Mouse (Mus musculus) hindbrain, embryonic 14.5 days (tissue): Measurements from ENCODE around the gene Polr3a. TPM values are rescaled to one million over a fixed set of nuclear protein-coding genes. Genes with fewer than 3 reads are reported as not detected.

Source experiments
- ATAC-seq: fragments of 200-750 bp; cut with Nextera tagmentation; 2 replicates; pipeline ENCODE4 v1.8.0; 2017; ENCODE audit warnings: moderate number of reproducible peaks, mild to moderate bottlenecking, moderate TSS enrichment, moderate library complexity; ENCODE audit not compliant: low FRiP score
- DNase-seq: peaks from one replicate; pipeline ENCODE4 v3.0.0-alpha.2; 2015; ENCODE audit warnings: low spot score
- H3K27ac ChIP-seq: fragments of 300-500 bp; sonication (generic); 2 replicates; pipeline ENCODE4 v1.5.1; 2014; ENCODE audit warnings: mild to moderate bottlenecking, moderate library complexity
- H3K27me3 ChIP-seq: fragments of 300-500 bp; sonication (generic); 2 replicates; pipeline ENCODE4 v1.6.1; 2014; ENCODE audit warnings: mild to moderate bottlenecking, low read length, mixed read lengths; ENCODE audit not compliant: control insufficient read depth, insufficient read depth
- H3K36me3 ChIP-seq: fragments of 300-500 bp; sonication (generic); replicated peaks from 2 replicates; pipeline ENCODE4 v1.6.1; 2014; ENCODE audit not compliant: control insufficient read depth, insufficient read depth
- H3K4me1 ChIP-seq: fragments of 300-500 bp; sonication (generic); replicated peaks from 2 replicates; pipeline ENCODE4 v1.6.1; 2014; ENCODE audit warnings: antibody characterized with exemption, low read length, mixed read lengths; ENCODE audit not compliant: control insufficient read depth, insufficient read depth
- H3K4me2 ChIP-seq: fragments of 300-500 bp; sonication (generic); replicated peaks from 2 replicates; pipeline ENCODE4 v1.6.1; 2014; ENCODE audit warnings: mild to moderate bottlenecking, moderate library complexity
- H3K4me3 ChIP-seq: fragments of 300-500 bp; sonication (generic); replicated peaks from 2 replicates; pipeline ENCODE4 v1.5.1; 2014; ENCODE audit warnings: mild to moderate bottlenecking, low read length
- H3K9ac ChIP-seq: fragments of 300-500 bp; sonication (generic); 2 replicates; pipeline ENCODE4 v1.6.1; 2014
- H3K9me3 ChIP-seq: fragments of 300-500 bp; sonication (generic); 2 replicates; pipeline ENCODE4 v1.6.1; 2016; ENCODE audit warnings: low read length; ENCODE audit not compliant: control insufficient read depth
- WGBS: fragments of 180-500 bp; shearing (Covaris S2); extraction: QIAGEN DNeasy Blood & Tissue Kit; methylation state at CpG from one replicate; pipeline ENCODE4 v1.1.7; 2014; 5-methylcytosine and 5-hydroxymethylcytosine counted together
- polyA plus RNA-seq: library from polyadenylated mRNA; unstranded; fragments of >200 nt; fragmentation: Nextera tagmentation; extraction: Ambion mirVana; gene quantifications from 2 replicates; pipeline ENCODE4 v1.2.1, GENCODE M21; 2014

The Polr3a gene
- polyA plus RNA-seq, result 17.7 and 18.6 TPM in 2 replicates

- Histone ChIP-seq H3K4me2 (peak within 1 kb of the TSS; percentile 66), H3K4me3 (peak within 1 kb of the TSS; percentile 74), H3K9ac (peak within 1 kb of the TSS; percentile 81), H3K9me3 (no peaks in the 10 kb centered on the region), H3K27me3 (no peaks in the 10 kb centered on the region), H3K4me1 (peaks cover 14% of the 10 kb centered on the region), H3K36me3 (peaks cover 24% of the 10 kb centered on the region), H3K27ac (no peak within 1 kb of the TSS)
- DNase-seq (peak; percentile 93), ATAC-seq (peak; percentile 61)
- 0% methylated on average over 30 of the region's 30 CpGs for WGBS
Measured at GRCm38 (mm10) chr14:24486773-24487227, at the start of gene Polr3a, which contains the start of gene Rps24. Gene Polr3a (minus strand): TSS chr14:24487058. Gene Rps24 (plus strand): TSS chr14:24487125.

GRCm38 (mm10) chr14:24534865-24535545 is 48.1 kb upstream of the Polr3a start:
- Histone ChIP-seq H3K9ac (no peak overlapping the region), H3K27ac (peak overlapping the region; percentile 84), H3K36me3 (no peaks in the 10 kb centered on the region), H3K9me3 (peaks cover 8% of the 10 kb centered on the region), H3K4me3 (no peak overlapping the region), H3K4me1 (peaks cover 44% of the 10 kb centered on the region), H3K27me3 (no peaks in the 10 kb centered on the region), H3K4me2 (no peak overlapping the region)
- WGBS, result 19% methylated on average over 9 of the region's 9 CpGs
- DNase-seq (peak; percentile 72), ATAC-seq (peak; percentile 70)

- Histone ChIP-seq H3K4me2 (no peak overlapping the region), H3K27me3 (no peaks in the 10 kb centered on the region), H3K27ac (0 out of 2 replicates have a peak overlapping the region, but pooled peaks have one; percentile 2), H3K4me1 (peaks cover 53% of the 10 kb centered on the region), H3K9me3 (no peaks in the 10 kb centered on the region), H3K4me3 (no peak overlapping the region), H3K36me3 (no peaks in the 10 kb centered on the region), H3K9ac (no peak overlapping the region)
- DNase-seq, result no peak
- ATAC-seq, result peak; percentile 64; the same call in 1 of the 2 replicates
- WGBS, result 6% methylated on average over 6 of the region's 6 CpGs
Measured at GRCm38 (mm10) chr14:24530228-24530627, 43.4 kb upstream of the Polr3a start.

- Histone ChIP-seq H3K4me2 (no peak overlapping the region), H3K9me3 (no peaks in the 10 kb centered on the region), H3K9ac (no peak overlapping the region), H3K36me3 (no peaks in the 10 kb centered on the region), H3K4me1 (peaks cover 26% of the 10 kb centered on the region), H3K4me3 (no peak overlapping the region), H3K27ac (peak overlapping the region; percentile 66; the same call in 1 of the 2 replicates), H3K27me3 (no peaks in the 10 kb centered on the region)
- 46% methylated on average over 10 of the region's 10 CpGs for WGBS
- ATAC-seq, result no peak
- DNase-seq, result no peak
Measured at GRCm38 (mm10) chr14:24526440-24526839, 39.6 kb upstream of the Polr3a start.

- Histone ChIP-seq H3K9me3 (no peaks in the 10 kb centered on the region), H3K27me3 (no peaks in the 10 kb centered on the region), H3K4me3 (no peak overlapping the region), H3K36me3 (no peaks in the 10 kb centered on the region), H3K9ac (no peak overlapping the region), H3K27ac (peak overlapping the region; percentile 66), H3K4me1 (peaks cover 26% of the 10 kb centered on the region), H3K4me2 (no peak overlapping the region)
- ATAC-seq (no peak), DNase-seq (no peak)
- 48% methylated on average over 10 of the region's 10 CpGs for WGBS
Measured at GRCm38 (mm10) chr14:24525677-24526415, 39.0 kb upstream of the Polr3a start.

- ATAC-seq, result no peak
- 62% methylated on average over 3 of the region's 3 CpGs for WGBS
- no peaks in the 10 kb centered on the region for H3K36me3 ChIP-seq
- no peak for DNase-seq
- peaks cover 19% of the 10 kb centered on the region for H3K4me1 ChIP-seq
- no peaks in the 10 kb centered on the region for H3K9me3 ChIP-seq
- no peak overlapping the region for H3K4me3 ChIP-seq
- no peak overlapping the region for H3K9ac ChIP-seq
- no peak overlapping the region for H3K4me2 ChIP-seq
- peak overlapping the region; percentile 66 for H3K27ac ChIP-seq
- H3K27me3 ChIP-seq, result no peaks in the 10 kb centered on the region
Measured at GRCm38 (mm10) chr14:24525137-24525536, 38.3 kb upstream of the Polr3a start.

GRCm38 (mm10) chr14:24521597-24521996 is 34.7 kb upstream of the Polr3a start:
- no peak for DNase-seq

GRCm38 (mm10) chr14:24512527-24513161 is 25.8 kb upstream of the Polr3a start:
- Histone ChIP-seq H3K27me3 (no peaks in the 10 kb centered on the region), H3K9me3 (peaks cover 7% of the 10 kb centered on the region; the same call in 1 of the 2 replicates), H3K36me3 (no peaks in the 10 kb centered on the region), H3K27ac (no peak overlapping the region), H3K9ac (no peak overlapping the region), H3K4me3 (no peak overlapping the region), H3K4me1 (peaks cover 11% of the 10 kb centered on the region), H3K4me2 (no peak overlapping the region)
- DNase-seq, result no peak
- WGBS, result 32% methylated on average over 6 of the region's 6 CpGs
- no peak for ATAC-seq

More at GRCm38 (mm10) chr14:24521597-24521996, 34.7 kb upstream of the Polr3a start:
- Histone ChIP-seq H3K36me3 (no peaks in the 10 kb centered on the region), H3K27ac (no peak overlapping the region), H3K4me3 (no peak overlapping the region), H3K27me3 (no peaks in the 10 kb centered on the region), H3K9me3 (no peaks in the 10 kb centered on the region), H3K4me1 (peaks cover 13% of the 10 kb centered on the region), H3K4me2 (no peak overlapping the region), H3K9ac (no peak overlapping the region)
- ATAC-seq, result no peak
- 62% methylated on average over 8 of the region's 8 CpGs for WGBS

- no peak overlapping the region for H3K4me2 ChIP-seq
- no peaks in the 10 kb centered on the region for H3K27me3 ChIP-seq
- ATAC-seq (no peak), DNase-seq (no peak)
- no peak overlapping the region for H3K27ac ChIP-seq
- H3K9ac ChIP-seq, result no peak overlapping the region
- H3K4me1 ChIP-seq, result peaks cover 17% of the 10 kb centered on the region
- WGBS, result 84% methylated on average over 2 of the region's 2 CpGs
- no peaks in the 10 kb centered on the region for H3K36me3 ChIP-seq
- peaks cover 7% of the 10 kb centered on the region; the same call in 1 of the 2 replicates for H3K9me3 ChIP-seq
- no peak overlapping the region for H3K4me3 ChIP-seq
Measured at GRCm38 (mm10) chr14:24510679-24511078, 23.8 kb upstream of the Polr3a start.
